Mouse (Mus musculus): ENCODE measurements around the gene AI837181.

Gene AI837181

GRCm38 (mm10) chr19:5424782-5425741 is at the start of gene AI837181, which contains the start of gene Drap1:
AI837181 (plus strand) TSS chr19:5425144.
Drap1 (minus strand) TSS chr19:5424979.
- 1% methylated on average over 86 of the region's 87 CpGs for WGBS

- 82% methylated on average over 1 of the region's 1 CpGs for WGBS
Measured at GRCm38 (mm10) chr19:5377446-5377845, 47.5 kb upstream of the AI837181 start.

GRCm38 (mm10) chr19:5383326-5383725 is 41.6 kb upstream of the AI837181 start:
- WGBS: 91% methylated on average over 12 of the region's 12 CpGs

- 87% methylated on average over 8 of the region's 8 CpGs for WGBS
Measured at GRCm38 (mm10) chr19:5384715-5385114, 40.2 kb upstream of the AI837181 start.

- under 1% methylated on average over 43 of the region's 43 CpGs for WGBS
Measured at GRCm38 (mm10) chr19:5388011-5388441, 36.9 kb upstream of the AI837181 start.

- WGBS: under 1% methylated on average over 43 of the region's 43 CpGs
Measured at GRCm38 (mm10) chr19:5388588-5389242, 36.2 kb upstream of the AI837181 start, which contains the start of gene Sart1. Sart1 (minus strand) TSS chr19:5388703.

GRCm38 (mm10) chr19:5389647-5390046 is 35.3 kb upstream of the AI837181 start:
- WGBS: 50% methylated on average over 12 of the region's 12 CpGs

- 90% methylated on average over 8 of the region's 8 CpGs for WGBS
Measured at GRCm38 (mm10) chr19:5390416-5390815, 34.5 kb upstream of the AI837181 start.

GRCm38 (mm10) chr19:5392892-5393291 is 32.1 kb upstream of the AI837181 start:
- 35% methylated on average over 4 of the region's 4 CpGs for WGBS

- 61% methylated on average over 10 of the region's 10 CpGs for WGBS
Measured at GRCm38 (mm10) chr19:5394168-5394567, 30.8 kb upstream of the AI837181 start.

GRCm38 (mm10) chr19:5395371-5395770 is 29.6 kb upstream of the AI837181 start:
- 75% methylated on average over 4 of the region's 4 CpGs for WGBS

GRCm38 (mm10) chr19:5401073-5401472 is 23.9 kb upstream of the AI837181 start:
- WGBS: 76% methylated on average over 4 of the region's 4 CpGs

GRCm38 (mm10) chr19:5402293-5402692 is 22.7 kb upstream of the AI837181 start, which contains the start of gene Tsga10ip:
Tsga10ip (minus strand) TSS chr19:5402526.
- WGBS: 79% methylated on average over 8 of the region's 8 CpGs

GRCm38 (mm10) chr19:5405924-5406323 is 19.0 kb upstream of the AI837181 start:
- WGBS: 24% methylated on average over 7 of the region's 7 CpGs

- WGBS: 27% methylated on average over 25 of the region's 25 CpGs
Measured at GRCm38 (mm10) chr19:5406531-5407126, 18.3 kb upstream of the AI837181 start.

GRCm38 (mm10) chr19:5407133-5407532 is 17.8 kb upstream of the AI837181 start:
- WGBS: 14% methylated on average over 7 of the region's 7 CpGs

- 61% methylated on average over 13 of the region's 13 CpGs for WGBS
Measured at GRCm38 (mm10) chr19:5408057-5409001, 16.6 kb upstream of the AI837181 start.

- 58% methylated on average over 5 of the region's 5 CpGs for WGBS
Measured at GRCm38 (mm10) chr19:5409068-5409467, 15.9 kb upstream of the AI837181 start.

GRCm38 (mm10) chr19:5410641-5411040 is 14.3 kb upstream of the AI837181 start:
- WGBS: 92% methylated on average over 5 of the region's 5 CpGs

- 42% methylated on average over 5 of the region's 5 CpGs for WGBS
Measured at GRCm38 (mm10) chr19:5411961-5412360, 13.0 kb upstream of the AI837181 start.

- WGBS: 65% methylated on average over 4 of the region's 4 CpGs
Measured at GRCm38 (mm10) chr19:5413840-5414239, 11.1 kb upstream of the AI837181 start.
